Mouse (Mus musculus) limb, embryonic 11.5 days (tissue): ENCODE measurements around the gene Cdkl3. TPM values are rescaled to one million over a fixed set of nuclear protein-coding genes. Genes with fewer than 3 reads are reported as not detected.

Experiments
- ATAC-seq: fragments of 200-750 bp; cut with Nextera tagmentation; 2 replicates; pipeline ENCODE4 v1.8.0; 2017; ENCODE audit warnings: low read depth; ENCODE audit not compliant: insufficient number of reproducible peaks, low FRiP score, low TSS enrichment
- DNase-seq: peaks from one replicate; pipeline ENCODE4 v3.0.0-alpha.2; 2015; ENCODE audit warnings: low spot score
- H3K27ac ChIP-seq: fragments of 300-500 bp; sonication (generic); replicated peaks from 2 replicates; pipeline ENCODE4 v1.5.1; 2014; ENCODE audit warnings: low read depth, mild to moderate bottlenecking, low read length
- H3K27me3 ChIP-seq: fragments of 300-500 bp; sonication (generic); 2 replicates; pipeline ENCODE4 v1.6.1; 2014; ENCODE audit warnings: mild to moderate bottlenecking, low read length, mixed read lengths; ENCODE audit not compliant: control insufficient read depth, insufficient read depth
- H3K36me3 ChIP-seq: fragments of 300-500 bp; sonication (generic); 2 replicates; pipeline ENCODE4 v1.6.1; 2014; ENCODE audit warnings: mild to moderate bottlenecking, low read length, moderate library complexity, mixed read lengths; ENCODE audit not compliant: control insufficient read depth, insufficient read depth
- H3K4me1 ChIP-seq: fragments of 300-500 bp; sonication (generic); 2 replicates; pipeline ENCODE4 v1.6.1; 2014; ENCODE audit warnings: low read length, mixed read lengths; ENCODE audit not compliant: control insufficient read depth, insufficient read depth
- H3K4me2 ChIP-seq: fragments of 300-500 bp; sonication (generic); 2 replicates; pipeline ENCODE4 v1.6.1; 2014; ENCODE audit warnings: low read depth, mild to moderate bottlenecking, moderate library complexity; ENCODE audit not compliant: severe bottlenecking
- H3K4me3 ChIP-seq: fragments of 300-500 bp; sonication (generic); 2 replicates; pipeline ENCODE4 v1.5.1; 2014; ENCODE audit warnings: low read depth, low read length
- H3K9ac ChIP-seq: fragments of 300-500 bp; sonication (generic); 2 replicates; pipeline ENCODE4 v1.6.1; 2014; ENCODE audit warnings: mild to moderate bottlenecking, low read length
- H3K9me3 ChIP-seq: fragments of 300-500 bp; sonication (generic); 2 replicates; pipeline ENCODE4 v1.6.1; 2016; ENCODE audit warnings: low read length; ENCODE audit not compliant: control insufficient read depth
- WGBS: fragments of 180-500 bp; shearing (Covaris S2); extraction: QIAGEN DNeasy Blood & Tissue Kit; methylation state at CpG from one replicate; pipeline ENCODE4 v1.1.7; 2014; 5-methylcytosine and 5-hydroxymethylcytosine counted together
- polyA plus RNA-seq: library from polyadenylated mRNA; unstranded; fragments of >200 nt; fragmentation: Nextera tagmentation; extraction: Ambion mirVana; gene quantifications from 2 replicates; pipeline ENCODE4 v1.2.1, GENCODE M21; 2014

Cdkl3 gene
- polyA plus RNA-seq, 1 experiment from 2014 or later, result 9.6 TPM

DNA sequence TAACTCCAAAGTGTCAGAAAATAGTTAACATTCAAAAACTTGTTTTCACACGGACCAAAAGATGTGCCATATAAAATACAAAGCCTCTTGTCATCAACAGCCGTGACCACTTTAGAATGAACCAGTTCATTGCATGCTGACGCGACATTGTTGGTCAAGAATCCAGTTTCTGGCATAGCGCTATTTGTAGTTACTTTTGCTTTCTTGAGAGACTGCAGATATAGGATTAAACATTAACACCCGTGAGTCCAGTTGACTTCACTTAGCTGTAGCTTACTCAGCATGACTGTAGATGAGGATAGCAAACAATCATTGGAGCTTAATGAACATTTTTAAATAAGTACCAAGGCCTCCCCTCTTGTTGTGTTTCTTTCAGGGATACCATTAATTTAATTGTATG lies 118.0 kb downstream of the Cdkl3 start:
- H3K36me3 ChIP-seq, result peaks cover 51% of the 10 kb centered on the region

GRCm38 (mm10) chr11:52124468-52124867 lies 120.4 kb downstream of the Cdkl3 start:
- Histone ChIP-seq H3K36me3 (peaks cover 33% of the 10 kb centered on the region), H3K4me3 (no peak overlapping the region), H3K27me3 (no peaks in the 10 kb centered on the region), H3K9ac (no peak overlapping the region), H3K27ac (no peak overlapping the region), H3K4me1 (no peaks in the 10 kb centered on the region), H3K9me3 (no peaks in the 10 kb centered on the region; the same call in 1 of the 2 replicates), H3K4me2 (no peak overlapping the region)
- 93% methylated on average over 4 of the region's 4 CpGs for WGBS
- no peak for DNase-seq
- no peak for ATAC-seq

More for the DNA sequence above, 118.0 kb downstream of the Cdkl3 start:
- no peaks in the 10 kb centered on the region for H3K27me3 ChIP-seq
- H3K4me3 ChIP-seq, result no peak overlapping the region
- H3K9me3 ChIP-seq, result no peaks in the 10 kb centered on the region; the same call in 1 of the 2 replicates
- no peak for DNase-seq
- H3K27ac ChIP-seq, result no peak overlapping the region
- WGBS, result 97% methylated on average over 6 of the region's 6 CpGs
- no peak overlapping the region for H3K4me2 ChIP-seq
- no peaks in the 10 kb centered on the region for H3K4me1 ChIP-seq
- no peak for ATAC-seq
- H3K9ac ChIP-seq, result no peak overlapping the region

DNA sequence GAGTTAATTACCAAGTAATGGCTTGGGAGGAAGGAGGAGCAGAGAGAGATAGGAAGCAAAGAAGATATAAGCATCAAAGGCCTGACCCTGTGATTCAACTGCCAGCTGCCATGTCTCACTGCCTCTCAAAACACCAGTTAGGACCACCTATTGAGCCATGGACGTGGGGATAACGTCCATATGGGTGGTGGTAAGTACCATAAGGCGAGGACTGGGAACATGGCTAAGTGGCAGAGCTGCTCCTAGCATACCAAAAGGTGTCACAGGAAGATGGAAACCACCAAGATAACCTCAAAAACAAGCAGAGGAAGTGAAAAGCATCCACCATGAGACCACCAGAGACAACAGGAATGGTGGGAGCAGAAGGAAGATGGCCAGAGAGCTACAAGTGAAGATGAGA lies 123.1 kb downstream of the Cdkl3 start:
- Histone ChIP-seq H3K4me2 (no peak overlapping the region), H3K4me3 (no peak overlapping the region), H3K9ac (no peak overlapping the region), H3K27me3 (no peaks in the 10 kb centered on the region), H3K27ac (no peak overlapping the region), H3K36me3 (peaks cover 13% of the 10 kb centered on the region), H3K9me3 (no peaks in the 10 kb centered on the region), H3K4me1 (no peaks in the 10 kb centered on the region)
- no peak for ATAC-seq
- no peak for DNase-seq
- 58% methylated on average over 3 of the region's 3 CpGs for WGBS

- 77% methylated on average over 5 of the region's 5 CpGs for WGBS
- no peak overlapping the region for H3K4me2 ChIP-seq
- no peaks in the 10 kb centered on the region for H3K4me1 ChIP-seq
- ATAC-seq (no peak), DNase-seq (no peak)
- H3K27ac ChIP-seq, result no peak overlapping the region
- H3K36me3 ChIP-seq, result peaks cover 11% of the 10 kb centered on the region
- no peak overlapping the region for H3K9ac ChIP-seq
- no peak overlapping the region for H3K4me3 ChIP-seq
- H3K27me3 ChIP-seq, result no peaks in the 10 kb centered on the region
- H3K9me3 ChIP-seq, result no peaks in the 10 kb centered on the region
These were observed 123.7 kb downstream of the Cdkl3 start for GRCm38 (mm10) chr11:52127760-52128159.

- Histone ChIP-seq H3K4me1 (no peaks in the 10 kb centered on the region), H3K9me3 (no peaks in the 10 kb centered on the region), H3K4me3 (no peak overlapping the region), H3K4me2 (no peak overlapping the region), H3K9ac (no peak overlapping the region), H3K27me3 (no peaks in the 10 kb centered on the region), H3K27ac (no peak overlapping the region), H3K36me3 (peaks cover 8% of the 10 kb centered on the region)
- DNase-seq (no peak), ATAC-seq (no peak)
- 73% methylated on average over 5 of the region's 5 CpGs for WGBS
These were observed 124.5 kb downstream of the Cdkl3 start for GRCm38 (mm10) chr11:52128316-52129061.

DNA sequence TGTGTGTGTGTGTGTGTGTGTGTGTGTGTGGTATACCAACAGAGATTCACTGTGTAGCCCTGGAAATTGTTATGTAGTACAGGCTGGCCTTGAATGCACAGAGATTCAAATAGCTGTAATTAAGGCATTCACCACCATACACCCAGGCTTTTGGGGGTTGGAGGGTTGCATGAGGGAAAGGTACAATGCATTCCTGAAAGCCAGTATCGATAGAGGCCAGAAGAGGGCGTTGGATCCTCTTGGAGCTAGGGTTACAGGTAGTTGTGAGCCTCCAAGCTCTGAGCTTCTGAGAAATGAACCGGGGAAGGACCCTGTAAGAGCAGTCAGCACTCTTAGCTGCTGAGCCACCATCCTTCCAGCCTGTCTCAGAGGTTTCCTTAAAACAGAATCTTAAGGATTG lies 125.2 kb downstream of the Cdkl3 start:
- H3K9ac ChIP-seq, result no peak overlapping the region
- no peak overlapping the region for H3K27ac ChIP-seq
- no peak for ATAC-seq
- WGBS, result 31% methylated on average over 3 of the region's 3 CpGs
- H3K4me2 ChIP-seq, result no peak overlapping the region
- no peak for DNase-seq
- H3K4me1 ChIP-seq, result no peaks in the 10 kb centered on the region
- H3K27me3 ChIP-seq, result no peaks in the 10 kb centered on the region
- H3K4me3 ChIP-seq, result no peak overlapping the region
- peaks cover 5% of the 10 kb centered on the region; the same call in 1 of the 2 replicates for H3K36me3 ChIP-seq
- H3K9me3 ChIP-seq, result no peaks in the 10 kb centered on the region

GRCm38 (mm10) chr11:52129621-52130450 lies 125.8 kb downstream of the Cdkl3 start:
- Histone ChIP-seq H3K27ac (no peak overlapping the region), H3K9me3 (no peaks in the 10 kb centered on the region), H3K4me3 (no peak overlapping the region), H3K4me1 (no peaks in the 10 kb centered on the region), H3K36me3 (no peaks in the 10 kb centered on the region), H3K4me2 (no peak overlapping the region), H3K9ac (no peak overlapping the region), H3K27me3 (no peaks in the 10 kb centered on the region)
- no peak for DNase-seq
- 83% methylated on average over 10 of the region's 10 CpGs for WGBS
- ATAC-seq, result no peak

DNA sequence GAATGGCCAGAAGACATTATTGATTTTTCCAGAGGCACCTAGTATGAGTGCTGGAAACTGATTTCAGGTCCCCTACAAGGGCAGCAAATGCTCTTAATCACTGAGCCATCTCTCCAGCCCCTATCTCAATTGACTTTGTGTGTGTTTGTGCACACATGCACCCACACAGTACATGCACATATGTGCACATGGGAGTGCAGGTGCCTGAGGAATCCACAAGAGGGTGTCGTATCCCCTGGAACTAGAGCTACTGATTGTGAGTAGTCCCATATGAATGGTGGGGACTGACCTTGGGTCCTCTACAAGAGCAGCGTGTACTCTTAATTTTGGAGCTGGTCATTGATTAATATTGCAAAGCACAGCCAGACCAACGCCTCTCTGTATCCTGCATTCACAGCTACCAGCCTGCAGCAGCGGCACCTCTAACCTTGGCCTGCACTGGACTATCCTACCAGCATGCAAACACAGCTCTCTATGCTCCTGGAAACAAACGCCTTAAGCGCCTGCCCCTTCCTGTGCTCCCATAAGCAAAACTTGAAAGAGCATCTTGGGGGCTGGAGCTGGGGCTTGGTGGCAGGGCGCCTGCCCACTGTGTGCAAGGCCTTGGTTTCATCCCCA lies 126.5 kb downstream of the Cdkl3 start:
- H3K9me3 ChIP-seq, result no peaks in the 10 kb centered on the region; the same call in 1 of the 2 replicates
- H3K27me3 ChIP-seq, result no peaks in the 10 kb centered on the region
- H3K4me3 ChIP-seq, result no peak overlapping the region
- H3K9ac ChIP-seq, result no peak overlapping the region
- no peak overlapping the region for H3K4me2 ChIP-seq
- 84% methylated on average over 7 of the region's 7 CpGs for WGBS
- no peaks in the 10 kb centered on the region for H3K4me1 ChIP-seq
- H3K36me3 ChIP-seq, result no peaks in the 10 kb centered on the region
- DNase-seq (no peak), ATAC-seq (no peak)
- H3K27ac ChIP-seq, result no peak overlapping the region
